Mouse (Mus musculus) heart, postnatal 4 days (tissue): ENCODE results near the gene 2010315B03Rik. TPM values are rescaled to one million over a fixed set of nuclear protein-coding genes. Genes with fewer than 3 reads are reported as not detected.

Experiments used
- total RNA-seq, 2 experiments: library from RNA; stranded (reverse); gene quantifications; 2 replicates each; pipeline ENCODE4 v1.2.3; 2021

2010315B03Rik gene
- total RNA-seq, 2 experiments from 2014 or later: 10.8 to 11.7 TPM

Other genes with a start within 250 kb of the 2010315B03Rik start
- gene Ccr2, start 210.7 kb downstream of the 2010315B03Rik start, total RNA-seq: under 1 TPM; 0.70 to 0.74 TPM
- 1 to 10 TPM; 1.0 to 1.3 TPM for gene Ccr5, start 191.2 kb downstream of the 2010315B03Rik start, total RNA-seq
- 100 to 1,000 TPM; 143 to 155 TPM for gene Ppp2r3d, start 164.2 kb upstream of the 2010315B03Rik start, total RNA-seq
- not detected for gene Gm21836, start 181.1 kb upstream of the 2010315B03Rik start, total RNA-seq